Mouse (Mus musculus) urinary bladder, adult 18-20 months (tissue): ENCODE measurements around the gene Sox5.

Experiments
- DNase-seq, 2 experiments: peaks; one replicate each; pipeline ENCODE4 v3.0.0; 2022; ENCODE audit warnings: low spot score in 2 of 2, mixed read lengths in 2 of 2

The Sox5 gene

DNA sequence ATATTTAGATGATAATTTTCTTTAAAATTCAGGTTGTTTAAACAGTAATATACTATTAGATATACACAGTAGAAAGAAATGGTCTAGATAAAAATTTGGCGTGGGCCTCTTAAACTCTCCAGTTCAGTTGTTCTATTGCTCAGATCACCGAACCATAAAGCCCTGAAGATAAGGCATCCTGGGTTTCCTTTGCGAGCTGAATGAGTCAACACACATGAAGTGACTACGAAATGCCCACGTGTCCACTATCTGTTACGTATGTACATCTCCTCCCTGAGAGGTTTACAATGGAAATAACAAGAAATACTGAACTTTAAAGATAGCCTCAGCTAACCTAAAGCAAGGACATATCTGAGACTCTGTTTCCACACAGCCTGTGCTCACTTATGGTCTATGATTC, 296.2 kb downstream of the Sox5 start:
- DNase-seq = no peak

- DNase-seq = no peak
These were observed 298.6 kb downstream of the Sox5 start for GRCm38 (mm10) chr6:144483166-144483565.

- no peak for DNase-seq
These were observed 300.9 kb downstream of the Sox5 start for GRCm38 (mm10) chr6:144480648-144481528.

DNA sequence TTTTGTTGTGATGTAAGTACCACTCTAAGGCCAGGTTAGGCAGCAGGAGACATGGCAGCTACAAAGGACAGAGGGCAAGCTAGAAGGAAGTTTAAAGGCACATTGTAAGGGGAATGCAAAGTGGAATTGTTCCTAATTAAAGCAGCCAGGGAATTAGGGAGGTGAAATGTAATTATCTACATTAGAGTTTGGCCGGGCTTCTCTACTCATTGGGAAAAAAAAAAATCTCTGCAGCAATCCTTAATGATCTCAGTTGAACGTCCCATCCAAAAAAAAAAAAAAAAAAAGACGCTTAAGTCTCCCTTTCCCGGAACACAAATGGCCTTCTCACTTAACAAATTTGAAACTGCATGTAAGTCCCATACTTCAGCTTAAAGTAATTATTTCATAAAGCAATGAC, 301.9 kb downstream of the Sox5 start:
- DNase-seq = no peak

GRCm38 (mm10) chr6:144477287-144478064, 304.3 kb downstream of the Sox5 start:
- no peak for DNase-seq

GRCm38 (mm10) chr6:144473437-144473836, 308.3 kb downstream of the Sox5 start:
- DNase-seq = no peak

DNA sequence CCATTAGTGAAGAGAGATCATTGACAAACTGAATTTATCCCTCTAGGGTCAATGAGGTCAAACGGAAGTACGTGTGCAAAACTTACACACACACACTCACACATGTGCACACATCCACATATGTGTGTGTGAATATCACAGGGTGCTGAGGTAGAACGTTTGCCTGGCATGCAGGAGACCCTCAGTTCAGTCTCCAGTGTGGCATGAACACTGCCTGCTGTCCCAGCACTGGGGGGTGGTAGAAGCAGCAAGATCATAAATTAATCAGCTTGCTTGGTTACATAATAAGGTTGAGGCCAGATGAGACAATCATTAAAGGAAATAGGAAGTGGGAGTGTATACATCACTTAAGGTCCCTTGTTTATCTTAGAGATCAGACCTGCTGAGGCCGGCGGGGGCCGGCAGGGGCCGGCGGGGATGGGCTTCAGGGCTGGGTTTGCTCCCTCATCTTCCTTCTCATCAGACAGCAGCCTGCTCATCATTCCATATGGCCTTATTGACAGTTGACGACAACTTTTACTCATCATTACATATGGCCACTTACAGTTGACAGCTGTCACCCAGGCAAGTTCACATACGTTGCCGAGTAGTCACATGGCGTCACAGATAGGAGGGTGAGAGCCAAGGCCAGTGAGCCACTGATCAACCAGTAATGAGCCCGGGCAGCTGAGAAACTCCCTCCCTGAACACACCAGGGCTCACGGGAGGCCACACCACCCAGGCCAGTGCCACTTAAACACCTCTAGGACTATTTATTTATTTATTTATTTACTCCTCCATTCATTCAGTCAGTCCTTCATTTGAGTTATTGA, 309.5 kb downstream of the Sox5 start:
- DNase-seq = no peak

GRCm38 (mm10) chr6:144466711-144467110, 315.1 kb downstream of the Sox5 start:
- no peak for DNase-seq

- DNase-seq = no peak
These were observed 318.1 kb downstream of the Sox5 start for GRCm38 (mm10) chr6:144463691-144464090.

GRCm38 (mm10) chr6:144463274-144463673, 318.5 kb downstream of the Sox5 start:
- no peak for DNase-seq

DNA sequence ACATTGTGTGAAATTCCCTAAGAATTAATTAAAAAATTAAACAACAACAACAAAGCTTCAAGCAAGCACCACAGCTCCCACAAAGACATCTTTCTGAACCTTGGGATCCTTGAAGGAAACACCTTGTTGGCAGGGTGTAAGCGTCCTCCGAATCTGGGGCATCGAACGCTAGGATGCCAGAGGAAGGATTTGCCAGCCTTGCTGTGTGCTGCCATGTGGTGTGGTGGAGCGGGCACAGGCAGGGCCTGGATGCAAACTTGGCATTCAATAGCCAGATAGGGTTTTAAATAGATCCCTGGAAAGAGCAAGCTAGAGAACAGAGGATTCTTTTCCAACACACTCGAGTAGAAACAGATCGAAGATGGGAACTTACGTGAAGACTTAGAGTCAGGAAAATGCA, 322.3 kb downstream of the Sox5 start:
- DNase-seq = no peak

- no peak for DNase-seq
These were observed 324.3 kb downstream of the Sox5 start for GRCm38 (mm10) chr6:144457500-144457899.

- no peak for DNase-seq
These were observed 327.2 kb downstream of the Sox5 start for GRCm38 (mm10) chr6:144454291-144455276.

- DNase-seq = no peak
These were observed 328.2 kb downstream of the Sox5 start for GRCm38 (mm10) chr6:144453605-144454004.

GRCm38 (mm10) chr6:144453147-144453546, 328.6 kb downstream of the Sox5 start:
- DNase-seq = no peak

DNA sequence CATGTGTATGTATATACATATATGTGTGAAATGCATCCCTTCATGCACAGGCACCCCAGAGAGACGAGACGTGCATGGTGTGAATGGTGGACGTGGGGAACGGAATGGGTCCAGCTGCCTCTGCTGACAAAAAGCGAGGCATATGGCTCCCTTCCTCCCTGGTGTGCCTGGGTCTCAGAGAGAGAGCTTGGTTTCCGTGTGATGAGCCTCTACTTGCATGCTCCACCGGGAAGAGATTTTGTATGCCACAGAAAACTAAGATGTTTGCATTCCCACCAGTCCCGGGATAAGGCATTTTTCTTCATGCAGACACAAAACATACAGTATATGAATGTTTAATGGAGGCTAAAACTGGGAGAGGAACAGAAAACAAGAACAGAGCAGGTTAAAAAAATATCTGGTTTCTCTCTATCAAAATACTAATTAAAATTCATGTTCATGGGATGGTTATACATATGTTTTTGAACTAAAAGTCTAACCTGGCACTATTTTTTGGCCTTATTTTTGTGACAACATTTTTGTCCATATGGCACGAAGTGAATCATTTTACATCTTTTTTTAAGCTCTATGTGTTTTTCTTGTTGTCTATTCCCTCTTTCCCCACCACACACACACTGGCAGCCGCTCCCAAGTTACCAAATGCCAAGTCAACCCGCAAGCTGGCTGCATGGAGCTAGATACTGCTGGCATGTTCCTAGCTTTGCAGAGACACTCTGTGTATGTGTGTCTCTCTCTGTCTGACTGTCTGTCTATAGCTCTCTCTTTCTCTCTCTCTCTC, 329.4 kb downstream of the Sox5 start:
- DNase-seq = no peak

DNA sequence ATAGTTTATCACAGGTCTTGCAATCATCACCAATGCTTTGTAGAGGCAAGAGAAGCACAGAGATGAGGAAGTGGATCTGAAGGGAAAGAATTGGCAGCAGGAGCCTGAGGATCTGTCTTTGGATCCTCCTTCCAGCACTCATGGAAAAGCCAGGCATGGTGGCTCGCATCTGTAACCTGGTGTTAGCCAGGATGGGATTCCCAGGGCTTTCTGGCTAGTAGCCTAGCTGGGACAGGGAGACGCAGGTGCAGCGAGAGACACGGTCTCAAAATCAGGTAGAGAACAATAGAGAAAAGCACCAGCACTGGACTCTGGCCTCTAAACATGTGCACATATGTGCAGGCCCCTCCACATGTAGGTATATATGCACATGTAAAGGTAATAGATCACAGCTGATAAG, 330.1 kb downstream of the Sox5 start:
- no peak for DNase-seq

GRCm38 (mm10) chr6:144445761-144446373, 335.9 kb downstream of the Sox5 start:
- no peak for DNase-seq

DNA sequence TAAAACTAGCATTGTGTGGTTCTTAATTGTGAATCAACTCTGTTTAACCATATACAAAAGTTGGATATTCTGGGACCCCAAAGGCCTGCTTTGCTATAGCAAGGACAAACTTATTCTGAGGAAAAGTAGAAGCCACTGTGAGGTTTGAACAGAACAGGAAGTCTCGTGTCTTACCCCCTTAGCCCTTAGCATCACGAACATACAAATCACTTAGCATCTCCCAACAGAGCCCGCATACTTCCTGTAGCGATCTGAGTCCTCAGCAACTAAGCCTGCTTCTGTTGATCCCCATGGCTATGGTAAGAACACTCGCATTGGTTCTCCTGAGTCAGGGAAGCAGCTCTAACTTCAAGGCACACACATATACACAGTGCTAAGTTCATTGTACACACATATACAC, 337.4 kb downstream of the Sox5 start:
- DNase-seq = no peak

GRCm38 (mm10) chr6:144443681-144444080, 338.1 kb downstream of the Sox5 start:
- no peak for DNase-seq
